Mouse (Mus musculus) liver, adult 2 months (tissue): ENCODE measurements around the gene Eef2. TPM values are rescaled to one million over a fixed set of nuclear protein-coding genes. Genes with fewer than 3 reads are reported as not detected.

ENCODE experiments used
- DNase-seq: peaks from one replicate; pipeline ENCODE4 v3.0.0-alpha.2; 2011; ENCODE audit warnings: low read depth, low spot score; ENCODE audit errors: extremely low read depth
- H3K27ac ChIP-seq: fragments of 200-500 bp; replicated peaks from 2 replicates; pipeline ENCODE4 v1.5.1; 2012; ENCODE audit warnings: low read depth, mild to moderate bottlenecking, control low read depth, inconsistent platforms, low read length; ENCODE audit not compliant: insufficient read depth
- H3K27me3 ChIP-seq: fragments of 200-500 bp; 2 replicates; pipeline ENCODE4 v1.6.1; 2012; ENCODE audit warnings: mild to moderate bottlenecking, moderate library complexity, low read length, inconsistent platforms; ENCODE audit not compliant: control insufficient read depth, insufficient read depth
- H3K36me3 ChIP-seq: fragments of 200-500 bp; 2 replicates; pipeline ENCODE4 v1.6.1; 2012; ENCODE audit warnings: low read length, inconsistent platforms; ENCODE audit not compliant: control insufficient read depth, insufficient read depth
- H3K4me1 ChIP-seq: fragments of 200-500 bp; 2 replicates; pipeline ENCODE4 v1.6.1; 2011; ENCODE audit warnings: low read length; ENCODE audit not compliant: control insufficient read depth, insufficient read depth
- H3K4me3 ChIP-seq: fragments of 200-500 bp; 2 replicates; pipeline ENCODE4 v1.5.1; 2011; ENCODE audit warnings: low read depth, mild to moderate bottlenecking, control low read depth, low read length, moderate library complexity; ENCODE audit not compliant: insufficient read depth
- H3K79me2 ChIP-seq: fragments of 200-500 bp; 2 replicates; pipeline ENCODE4 v1.6.1; 2012; ENCODE audit warnings: inconsistent platforms, mild to moderate bottlenecking, low read length, moderate library complexity; ENCODE audit not compliant: control insufficient read depth, insufficient read depth
- H3K9ac ChIP-seq: fragments of 200-500 bp; 2 replicates; pipeline ENCODE4 v1.6.1; 2012; ENCODE audit warnings: low read depth, mild to moderate bottlenecking, control low read depth, inconsistent platforms, low read length
- CTCF ChIP-seq: fragments of 200-500 bp; IDR thresholded peaks from 2 replicates; pipeline ENCODE4 v1.5.1; 2011; ENCODE audit warnings: low read depth, low read length, control low read depth
- POLR2A ChIP-seq: fragments of 200-500 bp; IDR thresholded peaks from 2 replicates; pipeline ENCODE4 v1.6.1; 2011; ENCODE audit warnings: low read length, control low read depth; ENCODE audit not compliant: insufficient read depth; ENCODE audit errors: extremely low read depth
- WGBS: fragments of 180-500 bp; shearing (Covaris S2); methylation state at CpG from one replicate; pipeline ENCODE4 v1.1.7; 2018; 5-methylcytosine and 5-hydroxymethylcytosine counted together
- polyA plus RNA-seq: library from polyadenylated mRNA; depleted of rRNA; stranded (reverse); fragments of >200 nt; gene quantifications from 2 replicates; pipeline ENCODE4 v1.2.3, GENCODE M21; 2012
- total RNA-seq: library from RNA; depleted of rRNA; stranded (reverse); fragments of >200 nt; gene quantifications from 2 replicates; pipeline ENCODE4 v1.2.3, GENCODE M21; 2014

The Eef2 gene
- total and polyA plus RNA-seq, 2 experiments, result 812 to 1,204 TPM

DNA sequence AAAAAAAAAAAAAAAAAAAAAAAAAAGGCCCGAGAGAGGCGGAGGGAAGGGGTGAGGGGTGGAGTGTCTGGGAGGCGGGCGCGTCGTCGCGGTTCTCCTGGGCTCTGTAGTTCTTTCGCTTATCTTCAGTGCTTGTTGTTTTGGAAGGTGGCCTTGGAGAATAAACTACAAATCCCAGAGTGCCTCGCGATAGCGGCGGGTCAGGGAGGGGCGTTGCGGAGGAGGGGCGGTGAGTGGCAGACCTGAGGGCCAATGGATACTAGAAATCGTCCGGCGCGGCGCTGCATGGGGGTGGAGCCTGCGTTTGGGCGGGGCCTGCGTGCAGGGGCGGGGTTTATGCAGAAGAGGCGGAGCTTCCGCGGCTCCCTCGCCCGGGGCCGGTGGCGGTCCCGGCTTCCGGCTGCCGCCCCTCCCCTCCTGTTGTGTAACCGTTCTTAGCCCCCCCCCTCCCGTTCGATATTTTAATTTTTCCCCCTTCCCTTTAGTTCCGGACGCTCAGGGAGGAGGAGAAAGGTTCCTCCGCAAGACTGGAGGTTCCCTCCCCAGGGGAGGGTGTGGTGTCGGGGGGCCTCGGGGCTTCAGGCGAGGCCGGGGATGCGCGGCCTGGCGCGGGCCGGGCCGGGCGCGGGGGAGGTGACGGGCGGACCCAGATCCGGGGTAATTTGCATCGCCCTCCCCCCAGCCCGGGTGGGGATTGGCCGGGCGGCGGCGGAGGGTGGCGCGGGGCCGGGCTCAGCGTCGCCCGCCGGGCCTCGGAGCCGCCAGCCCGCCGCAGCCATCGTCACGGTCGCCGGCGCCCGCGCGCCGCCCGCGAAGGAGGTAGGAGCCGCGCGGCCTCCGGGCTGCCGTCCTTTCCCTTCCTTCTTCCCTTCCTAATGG lies 38.9 kb upstream of the Eef2 start:
- no peak for TF ChIP-seq CTCF
- TF ChIP-seq POLR2A, result peak; percentile 50; the same call in 1 of the 2 replicates
- Histone ChIP-seq H3K27ac (peak overlapping the region; percentile 93), H3K4me3 (peak overlapping the region; percentile 97), H3K9ac (peak overlapping the region; percentile 84), H3K4me1 (peaks cover 22% of the 10 kb centered on the region), H3K36me3 (no peaks in the 10 kb centered on the region), H3K27me3 (no peaks in the 10 kb centered on the region), H3K79me2 (peaks cover 47% of the 10 kb centered on the region)
- DNase-seq, result peak; percentile 95
- WGBS, result under 1% methylated on average over 85 of the region's 89 CpGs

DNA sequence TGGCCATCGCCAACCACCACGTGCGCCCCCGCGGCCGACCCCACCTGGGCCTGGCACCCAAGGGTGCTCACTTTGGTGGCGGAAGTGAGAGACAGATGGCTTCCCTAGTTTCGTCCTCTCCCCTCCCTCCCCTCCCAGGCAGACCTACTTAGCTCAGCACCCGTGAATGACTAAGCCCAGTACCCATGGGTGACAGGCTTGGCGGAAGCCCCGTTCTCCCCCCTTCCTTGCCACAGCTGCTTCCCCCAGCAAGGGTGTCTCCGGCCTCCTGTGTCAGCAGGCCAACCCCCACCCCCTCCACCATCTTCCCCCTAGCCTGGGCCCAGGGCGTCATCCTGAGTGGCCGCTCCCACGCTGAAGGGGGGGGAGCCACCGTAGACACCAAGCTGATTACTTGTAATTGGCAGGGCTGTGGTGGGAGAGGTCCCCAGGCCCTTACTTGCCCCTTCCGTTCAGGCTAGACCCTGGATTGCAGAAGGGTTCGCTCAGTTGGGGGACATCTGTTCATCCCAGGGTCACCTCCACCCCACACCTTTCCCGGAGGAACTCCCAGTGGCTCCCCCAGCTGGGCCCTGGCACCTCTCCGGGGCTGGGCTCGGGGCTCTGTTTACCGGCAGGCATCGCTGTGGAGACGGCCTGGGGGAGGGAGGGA lies 38.2 kb upstream of the Eef2 start:
- no peak for TF ChIP-seq POLR2A
- no peak for TF ChIP-seq CTCF
- H3K79me2 ChIP-seq, result peaks cover 55% of the 10 kb centered on the region
- H3K27ac ChIP-seq, result peak overlapping the region; percentile 93
- 0% methylated on average over 24 of the region's 24 CpGs for WGBS
- peaks cover 22% of the 10 kb centered on the region for H3K4me1 ChIP-seq
- H3K4me3 ChIP-seq, result peak overlapping the region; percentile 92
- H3K36me3 ChIP-seq, result no peaks in the 10 kb centered on the region
- peak overlapping the region; percentile 84 for H3K9ac ChIP-seq
- peak; percentile 30 for DNase-seq
- H3K27me3 ChIP-seq, result no peaks in the 10 kb centered on the region

DNA sequence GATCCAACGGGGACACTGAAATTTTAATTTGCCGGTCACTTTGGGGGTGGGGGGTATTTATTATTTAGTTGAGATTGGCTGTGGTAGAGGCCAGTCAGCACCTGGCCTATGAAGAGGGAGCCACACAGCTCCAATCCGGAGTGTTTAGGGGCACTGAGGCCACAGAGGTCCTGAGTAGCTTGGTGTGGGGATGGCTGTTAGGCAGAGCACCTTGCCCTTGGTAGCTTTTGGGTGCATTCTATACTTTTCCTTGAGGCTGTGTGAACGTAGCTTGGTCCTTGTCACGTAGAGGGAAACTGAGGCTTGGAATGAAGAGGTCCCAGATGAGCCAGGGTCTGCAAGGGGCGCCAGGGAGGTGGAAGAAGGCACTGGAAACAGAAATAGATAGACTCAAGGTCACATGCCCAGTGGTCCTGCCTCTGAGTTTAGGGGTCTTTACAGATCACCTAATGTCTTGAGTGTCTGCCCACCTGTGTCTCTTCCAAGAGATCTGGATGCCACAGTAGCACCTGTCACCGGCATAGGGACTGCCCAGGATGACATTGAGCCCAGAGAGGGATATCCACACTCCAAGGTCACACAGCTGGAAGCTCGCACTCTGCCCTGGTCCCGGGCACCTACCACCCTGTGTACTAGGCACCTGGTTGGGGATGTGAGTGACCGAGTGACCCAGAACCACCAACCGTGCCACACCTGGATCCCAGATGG lies 37.5 kb upstream of the Eef2 start:
- 14% methylated on average over 11 of the region's 11 CpGs for WGBS
- Histone ChIP-seq H3K4me1 (peaks cover 22% of the 10 kb centered on the region), H3K36me3 (0 out of 2 replicates have a peak, but pooled peaks cover 2% of the 10 kb centered on the region), H3K27me3 (no peaks in the 10 kb centered on the region), H3K27ac (peak overlapping the region; percentile 19), H3K4me3 (peak overlapping the region; percentile 92), H3K9ac (peak overlapping the region; percentile 84), H3K79me2 (peaks cover 62% of the 10 kb centered on the region)
- TF ChIP-seq POLR2A (no peak), CTCF (no peak)
- peak; percentile 53 for DNase-seq

DNA sequence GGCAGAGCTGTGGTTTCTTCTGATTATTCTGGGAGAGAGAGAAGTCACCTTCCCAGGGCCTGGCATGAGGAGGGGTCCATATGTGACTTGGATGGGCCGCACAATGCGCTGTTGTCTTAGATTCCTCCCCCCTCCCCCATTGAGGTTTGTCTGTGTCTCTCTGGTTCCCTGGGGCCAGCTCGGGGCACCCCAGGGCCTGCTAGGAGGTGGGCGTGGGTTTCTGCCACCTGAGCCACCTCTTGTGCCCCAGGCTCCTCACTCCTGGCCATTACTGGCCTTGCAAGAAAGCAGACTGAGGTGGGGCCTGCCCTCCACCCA lies 36.9 kb upstream of the Eef2 start:
- no peak for TF ChIP-seq CTCF
- TF ChIP-seq POLR2A, result no peak
- Histone ChIP-seq H3K27me3 (no peaks in the 10 kb centered on the region), H3K79me2 (peaks cover 67% of the 10 kb centered on the region), H3K9ac (peak overlapping the region; percentile 32), H3K36me3 (0 out of 2 replicates have a peak, but pooled peaks cover 2% of the 10 kb centered on the region), H3K27ac (peak overlapping the region; percentile 19), H3K4me3 (peak overlapping the region; percentile 5; the same call in 1 of the 2 replicates), H3K4me1 (peaks cover 22% of the 10 kb centered on the region)
- 53% methylated on average over 4 of the region's 4 CpGs for WGBS
- DNase-seq, result no peak

DNA sequence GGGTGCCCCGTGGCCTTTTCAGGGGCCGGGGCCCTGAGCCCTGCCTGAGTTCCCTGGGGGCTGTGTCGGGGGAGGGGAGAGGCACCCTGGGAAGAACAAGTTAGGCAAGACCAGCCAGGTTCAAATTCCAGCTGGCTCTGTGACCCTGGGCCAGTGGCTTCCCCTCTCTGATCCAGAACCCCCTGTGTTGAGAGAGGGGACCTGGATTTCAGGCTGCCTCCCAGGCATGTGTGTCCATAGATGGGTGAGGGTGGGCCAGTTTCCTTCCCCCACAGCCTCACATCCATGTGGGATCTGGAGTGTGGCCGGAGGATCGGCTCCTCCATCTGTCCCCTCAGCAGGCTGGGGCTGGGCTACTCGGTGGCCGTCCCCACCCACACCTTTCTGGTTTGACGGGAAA lies 36.4 kb upstream of the Eef2 start:
- Histone ChIP-seq H3K27me3 (no peaks in the 10 kb centered on the region), H3K9ac (peak overlapping the region; percentile 32), H3K4me3 (peak overlapping the region; percentile 20; the same call in 1 of the 2 replicates), H3K27ac (peak overlapping the region; percentile 19), H3K36me3 (peaks cover 4% of the 10 kb centered on the region; the same call in 1 of the 2 replicates), H3K79me2 (peaks cover 72% of the 10 kb centered on the region), H3K4me1 (peaks cover 20% of the 10 kb centered on the region)
- peak; percentile 44 for DNase-seq
- TF ChIP-seq CTCF, result no peak
- no peak for TF ChIP-seq POLR2A
- 13% methylated on average over 8 of the region's 8 CpGs for WGBS
